Mouse (Mus musculus) heart, embryonic 14.5 days (tissue): ENCODE data around the gene Arhgap17. TPM values are rescaled to one million over a fixed set of nuclear protein-coding genes. Genes with fewer than 3 reads are reported as not detected.
A peak's percentile ranks its signal among the peaks of the same experiment; 100 is the strongest.

Experiments
- ATAC-seq: fragments of 200-750 bp; cut with Nextera tagmentation; 2 replicates; pipeline ENCODE4 v1.8.0; 2017; ENCODE audit warnings: low read depth, moderate TSS enrichment; ENCODE audit not compliant: insufficient number of reproducible peaks, insufficient read depth, low FRiP score
- H3K27ac ChIP-seq, 2 experiments: fragments of 200-500 bp in 1 of 2; fragments of 300-500 bp in 1 of 2; sonication (generic) in 1 of 2; replicated peaks in 1 of 2; 2 replicates each; pipeline ENCODE4 v1.5.1; 2012 to 2014; ENCODE audit warnings: low read depth in 2 of 2, low read length in 2 of 2, control low read depth in 1 of 2, mild to moderate bottlenecking in 1 of 2, mixed read lengths in 1 of 2; ENCODE audit not compliant: control insufficient read depth in 1 of 2, insufficient read depth in 1 of 2
- H3K27me3 ChIP-seq: fragments of 300-500 bp; sonication (generic); 2 replicates; pipeline ENCODE4 v1.6.1; 2014; ENCODE audit warnings: mild to moderate bottlenecking, low read length, control low read depth; ENCODE audit not compliant: control insufficient read depth, insufficient read depth
- H3K36me3 ChIP-seq: fragments of 300-500 bp; sonication (generic); 2 replicates; pipeline ENCODE4 v1.6.1; 2014; ENCODE audit warnings: mild to moderate bottlenecking, control low read depth, low read length, mixed read lengths; ENCODE audit not compliant: control insufficient read depth, insufficient read depth
- H3K4me1 ChIP-seq, 2 experiments: fragments of 200-500 bp in 1 of 2; fragments of 300-500 bp in 1 of 2; sonication (generic) in 1 of 2; 2 replicates each; pipeline ENCODE4 v1.6.1; 2012 to 2014; ENCODE audit warnings: low read length in 2 of 2, control low read depth in 1 of 2, mixed read lengths in 1 of 2; ENCODE audit not compliant: control insufficient read depth in 2 of 2, insufficient read depth in 2 of 2
- H3K4me2 ChIP-seq: fragments of 300-500 bp; sonication (generic); 2 replicates; pipeline ENCODE4 v1.6.1; 2014; ENCODE audit warnings: mild to moderate bottlenecking, low read length
- H3K4me3 ChIP-seq, 2 experiments: fragments of 200-500 bp in 1 of 2; fragments of 300-500 bp in 1 of 2; sonication (generic) in 1 of 2; 2 replicates each; pipeline ENCODE4 v1.5.1; 2012 to 2014; ENCODE audit warnings: low read length in 2 of 2, mild to moderate bottlenecking in 2 of 2, control low read depth in 1 of 2, low read depth in 1 of 2, moderate library complexity in 1 of 2; ENCODE audit not compliant: control insufficient read depth in 1 of 2, insufficient read depth in 1 of 2
- H3K9ac ChIP-seq: fragments of 300-500 bp; sonication (generic); 2 replicates; pipeline ENCODE4 v1.6.1; 2014; ENCODE audit warnings: mild to moderate bottlenecking, low read length
- H3K9me3 ChIP-seq: fragments of 300-500 bp; sonication (generic); 2 replicates; pipeline ENCODE4 v1.6.1; 2016; ENCODE audit warnings: low read length, control low read depth; ENCODE audit not compliant: control insufficient read depth
- WGBS: fragments of 180-500 bp; shearing (Covaris S2); extraction: QIAGEN DNeasy Blood & Tissue Kit; methylation state at CpG from one replicate; pipeline ENCODE4 v1.1.7; 2014; 5-methylcytosine and 5-hydroxymethylcytosine counted together
- polyA plus RNA-seq: library from polyadenylated mRNA; unstranded; fragments of >200 nt; fragmentation: Nextera tagmentation; extraction: Ambion mirVana; gene quantifications from 2 replicates; pipeline ENCODE4 v1.2.1, GENCODE M21; 2014

Arhgap17 gene
- polyA plus RNA-seq, 1 experiment from 2014 or later = 19.2 TPM

GRCm38 (mm10) chr7:123405619-123406018 is 35.9 kb upstream of the Arhgap17 start:
- peak overlapping the region; percentile 13; the same call in 1 of the 2 replicates for H3K4me2 ChIP-seq
- H3K27me3 ChIP-seq = no peaks in the 10 kb centered on the region
- no peaks in the 10 kb centered on the region for H3K9me3 ChIP-seq
- ATAC-seq = no peak; the same call in 1 of the 2 replicates
- peak overlapping the region; percentile 65 to 76 for H3K27ac ChIP-seq
- no peak overlapping the region for H3K4me3 ChIP-seq
- no peak overlapping the region for H3K9ac ChIP-seq
- H3K4me1 ChIP-seq = peaks cover 8 to 36% of the 10 kb centered on the region in 2 experiments
- 9% methylated on average over 3 of the region's 3 CpGs for WGBS
- peaks cover 34% of the 10 kb centered on the region for H3K36me3 ChIP-seq

DNA sequence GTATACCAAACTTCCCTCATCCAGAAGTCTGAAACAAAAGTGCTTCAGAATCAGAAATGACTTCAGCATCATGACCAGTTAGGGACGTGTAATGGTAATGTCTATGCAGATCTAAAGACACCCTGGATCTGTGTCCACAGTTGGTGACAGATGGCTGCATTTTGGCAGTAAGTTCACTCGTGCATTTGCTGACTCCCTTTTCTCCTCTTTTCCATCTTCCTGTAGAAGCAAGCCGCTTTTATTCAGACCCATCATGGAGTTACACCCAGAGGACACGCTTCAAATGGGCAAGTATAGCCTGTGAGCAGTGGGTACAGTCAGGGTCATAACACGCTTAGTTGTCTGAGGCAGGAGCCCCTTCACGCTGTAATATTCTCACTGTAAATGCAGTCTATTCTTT is 34.5 kb upstream of the Arhgap17 start:
- Histone ChIP-seq H3K27me3 (no peaks in the 10 kb centered on the region), H3K4me3 (no peak overlapping the region), H3K9ac (no peak overlapping the region; the same call in 1 of the 2 replicates), H3K27ac (peak overlapping the region in 1 of 2 experiments; percentile 19; a peak in 1 of 4 replicates), H3K4me2 (no peak overlapping the region), H3K9me3 (no peaks in the 10 kb centered on the region), H3K36me3 (peaks cover 37% of the 10 kb centered on the region), H3K4me1 (peaks cover 8 to 36% of the 10 kb centered on the region in 2 experiments)
- ATAC-seq = no peak
- 73% methylated on average over 6 of the region's 6 CpGs for WGBS

GRCm38 (mm10) chr7:123401121-123401520 is 31.4 kb upstream of the Arhgap17 start:
- no peak overlapping the region for H3K27ac ChIP-seq
- ATAC-seq = no peak
- no peaks in the 10 kb centered on the region for H3K9me3 ChIP-seq
- H3K4me3 ChIP-seq = no peak overlapping the region
- no peak overlapping the region for H3K9ac ChIP-seq
- H3K4me1 ChIP-seq = peaks cover 10 to 24% of the 10 kb centered on the region in 2 experiments
- 78% methylated on average over 3 of the region's 3 CpGs for WGBS
- H3K4me2 ChIP-seq = no peak overlapping the region
- H3K36me3 ChIP-seq = peaks cover 33% of the 10 kb centered on the region
- no peaks in the 10 kb centered on the region for H3K27me3 ChIP-seq

- no peak overlapping the region for H3K9ac ChIP-seq
- no peaks in the 10 kb centered on the region for H3K9me3 ChIP-seq
- no peak overlapping the region for H3K4me2 ChIP-seq
- no peaks in the 10 kb centered on the region for H3K27me3 ChIP-seq
- 76% methylated on average over 4 of the region's 4 CpGs for WGBS
- no peak overlapping the region for H3K27ac ChIP-seq
- peaks cover 27% of the 10 kb centered on the region for H3K36me3 ChIP-seq
- no peak overlapping the region for H3K4me3 ChIP-seq
- peaks cover 3 to 10% of the 10 kb centered on the region in 2 experiments; a peak in 3 of 4 replicates for H3K4me1 ChIP-seq
- ATAC-seq = no peak
Observed at GRCm38 (mm10) chr7:123399286-123399685, 29.6 kb upstream of the Arhgap17 start.

- H3K4me3 ChIP-seq = no peak overlapping the region
- H3K9me3 ChIP-seq = no peaks in the 10 kb centered on the region
- ATAC-seq = no peak
- H3K27ac ChIP-seq = no peak overlapping the region
- no peak overlapping the region for H3K9ac ChIP-seq
- peaks cover 2 to 10% of the 10 kb centered on the region in 2 experiments for H3K4me1 ChIP-seq
- no peaks in the 10 kb centered on the region for H3K27me3 ChIP-seq
- 20% methylated on average over 7 of the region's 7 CpGs for WGBS
- no peak overlapping the region for H3K4me2 ChIP-seq
- peaks cover 25% of the 10 kb centered on the region for H3K36me3 ChIP-seq
Observed at GRCm38 (mm10) chr7:123398828-123399227, 29.1 kb upstream of the Arhgap17 start.

GRCm38 (mm10) chr7:123397931-123398330 is 28.2 kb upstream of the Arhgap17 start:
- no peaks in the 10 kb centered on the region for H3K9me3 ChIP-seq
- no peak for ATAC-seq
- no peak overlapping the region for H3K9ac ChIP-seq
- H3K36me3 ChIP-seq = peaks cover 22% of the 10 kb centered on the region
- H3K4me1 ChIP-seq = peaks cover 4 to 15% of the 10 kb centered on the region in 2 experiments
- H3K27ac ChIP-seq = no peak overlapping the region
- H3K4me2 ChIP-seq = no peak overlapping the region
- WGBS = 86% methylated on average over 8 of the region's 8 CpGs
- H3K27me3 ChIP-seq = no peaks in the 10 kb centered on the region
- H3K4me3 ChIP-seq = no peak overlapping the region

DNA sequence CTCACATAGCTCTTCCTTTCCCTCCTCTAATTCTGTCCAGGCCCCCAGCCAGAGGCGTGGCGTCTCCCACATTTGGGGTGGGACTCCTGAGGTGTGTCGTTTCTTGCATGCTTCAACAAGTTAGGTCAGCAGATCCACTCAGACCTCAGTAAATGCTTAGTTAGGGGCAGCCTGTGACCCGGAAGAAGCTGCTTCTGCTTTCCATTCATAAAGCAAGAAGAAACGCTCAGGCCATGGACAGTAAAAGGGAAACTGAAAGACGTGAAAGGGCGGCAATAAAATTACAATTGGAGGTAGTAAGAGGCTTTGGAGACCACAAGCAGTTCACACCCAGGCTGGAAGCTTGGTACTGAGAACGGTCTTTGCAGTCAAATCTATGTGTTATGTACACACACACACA is 27.7 kb upstream of the Arhgap17 start:
- no peak overlapping the region for H3K9ac ChIP-seq
- ATAC-seq = no peak
- 79% methylated on average over 8 of the region's 8 CpGs for WGBS
- peaks cover 16% of the 10 kb centered on the region for H3K36me3 ChIP-seq
- no peaks in the 10 kb centered on the region for H3K27me3 ChIP-seq
- no peak overlapping the region for H3K4me3 ChIP-seq
- no peak overlapping the region for H3K27ac ChIP-seq
- H3K9me3 ChIP-seq = no peaks in the 10 kb centered on the region
- peaks cover 4 to 15% of the 10 kb centered on the region in 2 experiments for H3K4me1 ChIP-seq
- H3K4me2 ChIP-seq = no peak overlapping the region

DNA sequence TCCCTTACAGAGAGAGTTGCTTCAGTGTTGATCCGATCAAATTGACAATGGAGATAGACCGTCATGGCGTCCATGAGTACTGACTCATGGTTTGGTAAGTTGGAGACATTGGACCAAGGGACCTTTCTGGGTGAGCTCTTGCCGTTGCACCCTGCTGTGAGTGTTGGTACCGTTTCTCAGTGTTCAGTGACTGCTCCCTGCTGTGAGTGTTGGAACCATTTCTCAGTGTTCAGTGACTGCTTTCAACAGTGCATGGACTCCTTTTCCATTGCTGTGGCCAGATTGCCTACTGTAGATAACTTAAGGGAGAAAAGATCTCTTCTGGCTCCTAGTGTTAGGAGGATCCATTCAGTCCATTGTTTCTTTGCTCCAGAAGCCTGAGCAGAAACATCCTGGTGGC is 27.2 kb upstream of the Arhgap17 start:
- Histone ChIP-seq H3K36me3 (peaks cover 12% of the 10 kb centered on the region; the same call in 1 of the 2 replicates), H3K9ac (no peak overlapping the region), H3K4me1 (peaks cover 4 to 15% of the 10 kb centered on the region in 2 experiments), H3K4me2 (no peak overlapping the region), H3K27me3 (no peaks in the 10 kb centered on the region), H3K27ac (no peak overlapping the region), H3K4me3 (no peak overlapping the region), H3K9me3 (no peaks in the 10 kb centered on the region)
- no peak for ATAC-seq
- 84% methylated on average over 5 of the region's 5 CpGs for WGBS
